Mouse (Mus musculus) midbrain, embryonic 10.5 days (tissue): Measurements from ENCODE around the gene Mul1. TPM values are rescaled to one million over a fixed set of nuclear protein-coding genes. Genes with fewer than 3 reads are reported as not detected.
"Not testable (repeated sequence)": the region's sequence is repeated elsewhere in the genome, so short reads cannot be mapped to it uniquely, and the experiment has no call there.

Experiments used
- DNase-seq: peaks from one replicate; pipeline ENCODE4 v3.0.0-alpha.2; 2017; ENCODE audit warnings: low spot score
- H3K27ac ChIP-seq: fragments of 300-500 bp; sonication (generic); replicated peaks from 2 replicates; pipeline ENCODE4 v1.5.1; 2016; ENCODE audit warnings: mild to moderate bottlenecking
- H3K27me3 ChIP-seq: fragments of 300-500 bp; sonication (generic); 2 replicates; pipeline ENCODE4 v1.6.1; 2016; ENCODE audit warnings: low read depth, mild to moderate bottlenecking; ENCODE audit not compliant: poor library complexity, severe bottlenecking
- H3K36me3 ChIP-seq: fragments of 300-500 bp; sonication (generic); 2 replicates; pipeline ENCODE4 v1.6.1; 2016; ENCODE audit warnings: mild to moderate bottlenecking, moderate library complexity
- H3K4me1 ChIP-seq: fragments of 300-500 bp; sonication (generic); 2 replicates; pipeline ENCODE4 v1.6.1; 2016
- H3K4me3 ChIP-seq: fragments of 300-500 bp; sonication (generic); 2 replicates; pipeline ENCODE4 v1.5.1; 2016; ENCODE audit warnings: mild to moderate bottlenecking, moderate library complexity
- H3K9me3 ChIP-seq: fragments of 300-500 bp; sonication (generic); replicated peaks from 2 replicates; pipeline ENCODE4 v1.6.1; 2016; ENCODE audit warnings: mild to moderate bottlenecking
- WGBS: fragments of 180-500 bp; shearing (Covaris S2); methylation state at CpG from one replicate; pipeline ENCODE4 v1.1.7; 2016; 5-methylcytosine and 5-hydroxymethylcytosine counted together
- polyA plus RNA-seq: library from polyadenylated mRNA; unstranded; fragments of >200 nt; fragmentation: Nextera tagmentation; extraction: Ambion mirVana; gene quantifications from 2 replicates; pipeline ENCODE4 v1.2.1, GENCODE M21; 2016

Gene Mul1
- polyA plus RNA-seq, 1 experiment from 2014 or later: 22.3 TPM

DNA sequence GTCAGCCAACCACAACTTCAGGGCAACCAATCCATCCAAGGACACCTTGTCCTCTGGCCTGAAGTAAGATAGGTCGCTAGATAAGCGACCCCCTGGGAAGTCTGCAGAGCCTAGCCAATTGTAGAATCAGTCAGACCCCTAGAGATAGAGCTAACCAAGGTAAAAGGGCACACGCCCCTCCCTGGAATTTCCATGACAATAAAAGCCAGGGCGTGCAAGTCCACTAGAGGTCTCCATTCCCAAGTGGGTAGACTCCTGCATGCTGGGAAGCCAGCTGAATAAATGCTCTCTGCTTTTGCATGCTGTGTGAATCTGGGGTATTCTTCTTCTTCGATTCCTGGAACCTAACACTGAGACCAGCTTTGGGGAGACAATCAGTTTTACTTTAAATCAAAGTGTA, 18.1 kb upstream of the Mul1 start:
- Histone ChIP-seq H3K36me3 (no peaks in the 10 kb centered on the region), H3K9me3 (no peaks in the 10 kb centered on the region), H3K4me3 (no peak overlapping the region), H3K27me3 (peaks cover 17% of the 10 kb centered on the region), H3K4me1 (peaks cover 21% of the 10 kb centered on the region), H3K27ac (no peak overlapping the region)
- 59% methylated on average over 5 of the region's 5 CpGs for WGBS
- no peak for DNase-seq

DNA sequence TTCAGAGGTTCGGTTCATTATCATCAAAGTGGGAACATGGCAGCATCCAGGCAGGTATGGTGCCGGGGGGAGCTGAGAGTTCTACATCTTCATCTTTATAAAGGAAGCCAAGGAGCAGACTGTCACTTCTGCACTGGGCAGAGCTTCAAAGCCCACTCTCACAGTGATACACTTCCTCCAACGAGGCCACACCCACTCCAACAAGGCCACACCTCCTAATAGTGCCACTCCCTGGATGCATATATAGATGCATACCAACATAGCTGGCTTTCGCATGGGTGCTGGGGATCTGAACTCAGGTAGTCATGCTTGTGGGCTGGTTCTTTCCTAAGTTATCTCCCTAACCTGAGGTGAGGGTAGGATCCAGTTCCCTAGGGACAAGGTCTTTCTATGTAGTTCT, 16.6 kb upstream of the Mul1 start:
- WGBS: 84% methylated on average over 4 of the region's 4 CpGs
- no peaks in the 10 kb centered on the region for H3K36me3 ChIP-seq
- H3K27ac ChIP-seq: no peak overlapping the region
- peaks cover 21% of the 10 kb centered on the region for H3K4me1 ChIP-seq
- no peak overlapping the region for H3K4me3 ChIP-seq
- H3K27me3 ChIP-seq: peaks cover 12% of the 10 kb centered on the region
- DNase-seq: no peak
- H3K9me3 ChIP-seq: no peaks in the 10 kb centered on the region

DNA sequence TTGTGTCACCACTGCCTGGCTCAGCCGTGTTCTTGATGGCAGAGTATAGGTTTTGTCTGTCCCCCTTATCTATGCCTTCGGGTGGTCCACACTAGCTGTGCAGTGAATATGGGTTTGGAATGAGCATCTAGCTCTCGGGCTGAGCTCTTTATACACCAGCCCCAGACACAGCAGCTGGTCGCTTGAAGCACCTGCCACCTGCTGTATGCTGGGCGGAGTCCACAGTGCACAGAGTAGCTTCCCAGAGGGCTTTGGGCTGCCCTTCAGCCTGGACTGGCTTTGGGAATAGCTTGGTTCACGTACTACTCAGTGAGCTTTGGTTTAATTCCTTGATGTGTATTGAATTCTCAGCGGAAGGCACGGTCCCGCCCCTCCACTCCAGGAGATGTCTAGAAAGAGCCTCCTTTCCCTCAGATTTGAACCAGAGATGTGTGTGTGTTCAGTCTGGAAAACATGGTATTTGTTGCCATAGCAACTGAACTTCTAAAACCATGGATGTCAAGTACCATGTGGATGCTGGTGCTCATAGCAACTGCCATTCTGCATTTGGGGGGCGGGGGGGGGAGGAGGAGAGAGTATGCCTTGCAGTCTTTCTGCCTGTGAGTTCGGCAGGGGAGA, 16.0 kb upstream of the Mul1 start:
- Histone ChIP-seq H3K4me3 (no peak overlapping the region), H3K9me3 (no peaks in the 10 kb centered on the region), H3K36me3 (no peaks in the 10 kb centered on the region), H3K27me3 (peaks cover 12% of the 10 kb centered on the region), H3K27ac (no peak overlapping the region), H3K4me1 (peaks cover 21% of the 10 kb centered on the region)
- WGBS: 59% methylated on average over 11 of the region's 11 CpGs
- no peak for DNase-seq

DNA sequence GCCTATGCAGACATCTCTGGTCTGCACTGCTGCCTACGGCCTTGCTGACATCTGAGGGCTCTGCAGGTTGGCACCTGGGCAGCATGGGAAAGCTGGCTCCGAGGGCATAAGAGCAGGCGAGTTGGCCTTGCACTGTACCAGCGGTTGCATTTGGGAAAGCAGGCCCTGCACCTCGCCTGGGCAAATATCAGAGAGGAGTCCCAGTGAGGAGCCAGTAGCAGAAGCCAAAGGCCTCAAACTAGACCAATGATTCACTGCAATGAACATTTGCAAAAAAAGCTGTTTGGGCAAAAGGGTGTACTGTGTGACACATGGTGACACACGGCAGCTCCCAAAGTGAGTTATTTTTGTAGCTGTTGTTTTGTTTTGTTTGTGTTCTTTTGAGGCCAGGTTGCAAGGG, 9.4 kb upstream of the Mul1 start:
- Histone ChIP-seq H3K36me3 (no peaks in the 10 kb centered on the region), H3K4me1 (no peaks in the 10 kb centered on the region), H3K9me3 (no peaks in the 10 kb centered on the region), H3K27me3 (no peaks in the 10 kb centered on the region; the same call in none of the 2 replicates), H3K4me3 (no peak overlapping the region), H3K27ac (no peak overlapping the region)
- no peak for DNase-seq
- WGBS: 83% methylated on average over 6 of the region's 6 CpGs

DNA sequence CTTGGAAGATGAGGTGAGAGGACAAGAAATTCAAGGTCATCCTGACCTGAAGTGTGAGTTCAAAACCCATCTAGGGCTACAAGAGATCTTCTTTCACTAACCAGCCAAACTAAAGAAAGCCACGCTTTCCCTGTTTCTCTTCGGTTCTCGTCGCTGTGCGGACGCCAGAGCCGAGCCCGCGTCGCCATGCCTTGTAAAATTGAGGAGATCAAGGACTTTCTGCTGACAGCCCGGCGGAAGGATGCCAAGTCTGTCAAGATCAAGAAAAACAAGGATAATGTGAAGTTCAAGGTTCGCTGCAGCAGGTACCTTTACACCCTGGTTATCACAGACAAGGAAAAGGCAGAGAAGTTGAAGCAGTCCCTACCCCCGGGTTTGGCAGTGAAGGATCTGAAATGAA, 8.9 kb upstream of the Mul1 start:
- H3K9me3 ChIP-seq, H3K4me3 ChIP-seq, H3K36me3 ChIP-seq, H3K4me1 ChIP-seq, H3K27ac ChIP-seq, DNase-seq, H3K27me3 ChIP-seq: not testable (repeated sequence)
- 92% methylated on average over 14 of the region's 14 CpGs for WGBS

DNA sequence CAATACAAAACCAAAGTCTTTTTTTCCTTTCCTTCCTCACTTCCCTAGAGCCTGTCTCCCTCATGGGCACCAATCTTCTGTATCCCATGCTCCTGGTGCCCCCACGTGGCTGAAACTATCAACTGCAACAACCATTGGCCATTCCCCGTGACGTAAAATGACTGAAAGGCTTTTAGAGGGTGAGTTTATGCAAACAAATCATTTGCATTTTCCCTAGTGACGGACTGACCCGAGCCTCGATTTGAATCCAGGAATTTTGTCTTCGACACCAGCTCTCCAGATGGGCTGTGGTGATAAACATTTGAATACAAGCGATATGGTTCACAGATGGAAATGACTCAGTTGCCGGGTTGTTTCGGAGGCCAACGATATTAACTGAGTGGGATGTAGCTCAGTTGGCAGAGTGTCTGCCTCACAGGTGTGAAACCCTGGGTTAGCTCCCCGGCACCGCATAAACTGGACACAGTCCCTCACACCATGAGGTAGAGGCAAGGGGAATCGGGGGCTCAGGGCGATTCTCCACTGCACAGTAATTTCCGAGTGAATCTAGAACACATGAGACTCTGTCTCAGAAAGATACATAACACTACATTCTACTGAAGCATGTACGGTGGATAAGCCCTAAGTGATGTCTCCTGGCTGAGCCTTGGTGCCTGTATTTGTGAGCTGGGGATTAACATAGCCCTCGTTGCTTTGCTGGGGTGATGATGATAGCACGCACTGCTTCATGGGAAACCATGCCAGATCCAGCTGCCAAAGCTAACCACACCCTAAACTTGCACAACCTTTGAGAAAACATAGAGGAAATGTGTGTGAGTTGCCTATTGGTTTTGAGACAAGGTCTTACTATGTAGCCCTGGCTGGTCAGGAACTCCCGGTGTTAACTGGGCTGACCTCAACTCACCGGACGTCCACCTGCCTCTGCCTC, 7.4 kb upstream of the Mul1 start:
- Histone ChIP-seq H3K36me3 (no peaks in the 10 kb centered on the region), H3K9me3 (no peaks in the 10 kb centered on the region), H3K27me3 (peaks cover 5% of the 10 kb centered on the region), H3K27ac (no peak overlapping the region), H3K4me1 (no peaks in the 10 kb centered on the region), H3K4me3 (0 out of 2 replicates have a peak overlapping the region, but pooled peaks have one; percentile 1)
- DNase-seq: peak; percentile 79
- WGBS: 45% methylated on average over 22 of the region's 22 CpGs

DNA sequence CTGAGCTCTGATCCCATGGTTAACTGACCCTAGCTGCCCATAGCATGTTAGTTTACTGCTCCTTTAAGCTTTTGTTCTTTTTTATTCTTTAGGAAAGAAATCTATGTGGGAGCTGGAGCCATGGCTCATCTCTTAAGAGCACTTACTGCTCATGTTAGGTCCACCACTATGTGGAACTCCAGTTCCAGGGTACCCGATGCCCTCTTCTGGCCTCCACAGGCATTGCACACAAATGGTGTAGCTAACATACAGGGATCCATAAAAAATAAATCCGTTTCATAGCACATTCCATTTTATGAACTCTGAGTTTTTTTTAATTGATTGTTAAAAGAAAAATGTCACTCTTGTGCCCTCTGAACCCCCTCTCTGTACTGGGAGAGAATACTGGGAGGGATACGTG, 4.7 kb upstream of the Mul1 start:
- Histone ChIP-seq H3K27ac (no peak overlapping the region), H3K36me3 (no peaks in the 10 kb centered on the region), H3K4me3 (no peak overlapping the region), H3K4me1 (peaks cover 5% of the 10 kb centered on the region), H3K9me3 (no peaks in the 10 kb centered on the region), H3K27me3 (peaks cover 11% of the 10 kb centered on the region)
- 40% methylated on average over 3 of the region's 3 CpGs for WGBS
- DNase-seq: peak; percentile 27

DNA sequence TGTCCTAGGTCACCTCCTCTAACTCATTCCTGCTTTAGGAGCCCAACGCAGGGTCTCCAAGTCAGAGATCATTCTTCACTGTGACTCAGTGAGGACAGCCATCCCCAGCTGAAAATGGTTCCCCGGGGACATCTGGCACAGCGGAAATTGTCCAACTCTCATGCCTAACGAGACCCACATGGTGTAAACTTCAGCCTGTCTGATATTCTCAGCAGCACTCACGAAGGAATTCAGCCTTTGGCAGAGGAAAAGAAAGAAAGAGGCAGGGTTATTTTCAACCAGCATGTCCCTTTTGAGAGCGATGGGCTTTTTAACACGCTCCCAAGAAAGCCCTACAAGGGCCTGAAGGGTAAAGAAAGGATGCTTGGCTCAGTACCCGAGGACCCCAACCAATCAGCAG, 3.1 kb upstream of the Mul1 start:
- no peaks in the 10 kb centered on the region for H3K9me3 ChIP-seq
- no peak overlapping the region for H3K27ac ChIP-seq
- WGBS: 58% methylated on average over 8 of the region's 8 CpGs
- peaks cover 4% of the 10 kb centered on the region for H3K36me3 ChIP-seq
- peaks cover 20% of the 10 kb centered on the region for H3K4me1 ChIP-seq
- peaks cover 11% of the 10 kb centered on the region for H3K27me3 ChIP-seq
- DNase-seq: no peak
- H3K4me3 ChIP-seq: no peak overlapping the region

DNA sequence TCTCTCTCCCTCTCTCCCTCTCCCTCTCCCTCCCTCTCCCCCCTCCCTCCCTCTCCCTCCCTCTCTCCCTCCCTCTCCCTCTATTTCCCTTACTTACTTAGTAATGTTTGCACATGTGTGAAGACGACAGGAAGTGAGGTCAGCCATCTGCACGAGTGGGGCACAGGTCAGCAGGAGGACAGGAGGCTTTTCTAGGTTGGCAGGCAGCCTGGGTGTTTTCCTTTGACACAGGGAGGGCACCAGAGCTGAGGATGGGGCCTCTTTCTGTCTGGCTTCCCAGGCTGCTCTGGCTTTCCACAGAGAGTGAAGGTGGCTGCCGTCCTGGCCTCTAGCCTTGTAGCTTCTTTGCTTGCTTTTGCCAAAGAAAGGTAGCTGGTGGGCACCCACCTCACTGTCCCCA, 5.6 kb downstream of the Mul1 start:
- H3K27ac ChIP-seq: no peak overlapping the region
- no peak for DNase-seq
- H3K4me3 ChIP-seq: no peak overlapping the region
- H3K27me3 ChIP-seq: no peaks in the 10 kb centered on the region
- H3K36me3 ChIP-seq: peaks cover 61% of the 10 kb centered on the region
- peaks cover 26% of the 10 kb centered on the region for H3K4me1 ChIP-seq
- H3K9me3 ChIP-seq: no peaks in the 10 kb centered on the region
- 73% methylated on average over 3 of the region's 3 CpGs for WGBS

DNA sequence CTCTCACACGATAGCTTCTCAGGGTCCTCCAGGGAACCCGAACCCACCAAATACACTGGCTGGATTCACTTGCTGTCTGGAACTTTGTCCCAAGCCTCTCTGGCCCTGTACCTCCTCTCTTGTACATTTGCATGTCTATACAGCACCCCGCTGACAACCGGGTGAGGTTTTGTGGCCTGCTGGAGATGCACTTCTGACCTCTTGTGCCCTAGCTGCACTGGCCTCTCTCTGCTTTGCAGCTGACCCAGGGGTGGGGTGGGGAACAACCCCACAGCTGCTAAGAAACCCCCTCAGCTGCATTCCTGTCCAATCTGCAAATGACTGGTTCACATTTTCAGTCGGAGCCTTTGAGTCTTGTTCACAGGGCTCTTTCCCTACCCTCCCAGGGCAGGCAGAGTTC, 10.5 kb downstream of the Mul1 start:
- Histone ChIP-seq H3K36me3 (peaks cover 21% of the 10 kb centered on the region), H3K4me3 (0 out of 2 replicates have a peak overlapping the region, but pooled peaks have one; percentile 14), H3K9me3 (no peaks in the 10 kb centered on the region), H3K27me3 (peaks cover 28% of the 10 kb centered on the region), H3K4me1 (peaks cover 51% of the 10 kb centered on the region), H3K27ac (0 out of 2 replicates have a peak overlapping the region, but pooled peaks have one; percentile 7)
- DNase-seq: no peak
- WGBS: 9% methylated on average over 5 of the region's 5 CpGs

DNA sequence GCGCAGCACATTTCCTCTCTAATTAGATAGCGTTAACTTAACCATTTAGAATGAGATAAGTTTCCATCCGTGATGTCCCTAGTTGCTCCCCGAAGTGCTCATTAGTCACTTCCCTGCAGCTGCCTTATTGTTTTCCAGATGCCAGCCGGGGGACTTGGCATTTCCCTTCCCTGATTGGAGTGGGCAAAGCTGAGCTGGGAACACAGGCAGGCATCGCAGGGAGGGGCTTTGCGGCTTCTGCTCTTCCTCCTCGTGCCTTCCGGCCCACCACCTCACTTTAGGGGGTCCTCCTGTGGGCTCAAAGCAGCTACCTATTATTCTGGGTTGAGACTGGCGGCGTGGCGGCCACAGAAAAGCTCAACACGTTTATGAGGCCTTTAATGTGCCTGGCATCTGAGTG, 12.5 kb downstream of the Mul1 start:
- 29% methylated on average over 13 of the region's 13 CpGs for WGBS
- Histone ChIP-seq H3K9me3 (no peaks in the 10 kb centered on the region), H3K36me3 (peaks cover under 1% of the 10 kb centered on the region), H3K4me1 (peaks cover 53% of the 10 kb centered on the region), H3K4me3 (no peak overlapping the region), H3K27ac (peak overlapping the region; percentile 74; the same call in 1 of the 2 replicates), H3K27me3 (peaks cover 46% of the 10 kb centered on the region)
- DNase-seq: no peak

DNA sequence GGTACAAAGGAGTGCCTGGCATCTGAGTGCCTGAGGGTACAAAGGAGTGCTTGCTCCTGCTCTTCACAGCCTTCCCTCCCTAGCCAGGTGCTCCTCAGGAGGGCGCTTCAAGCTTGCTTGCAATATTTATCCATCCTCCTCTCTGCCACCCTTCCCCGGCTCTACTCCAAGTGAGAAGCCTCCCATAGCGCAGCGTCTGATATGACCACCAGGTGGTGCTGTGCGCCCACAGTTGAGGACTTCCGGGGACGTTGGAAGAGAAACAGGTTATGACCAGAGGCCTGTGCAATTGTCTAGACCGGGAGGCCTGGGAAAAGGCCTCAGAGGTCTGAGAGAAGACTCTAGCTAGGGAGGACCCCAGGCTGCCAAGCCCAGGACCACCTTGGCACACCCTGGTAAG, 12.9 kb downstream of the Mul1 start:
- DNase-seq: peak; percentile 92
- peaks cover 57% of the 10 kb centered on the region for H3K4me1 ChIP-seq
- no peaks in the 10 kb centered on the region for H3K36me3 ChIP-seq
- no peaks in the 10 kb centered on the region for H3K9me3 ChIP-seq
- H3K4me3 ChIP-seq: peak overlapping the region; percentile 5; the same call in 1 of the 2 replicates
- H3K27me3 ChIP-seq: peaks cover 50% of the 10 kb centered on the region
- 2% methylated on average over 8 of the region's 8 CpGs for WGBS
- H3K27ac ChIP-seq: peak overlapping the region; percentile 74
